Mouse (Mus musculus): ENCODE measurements around the gene Atrip. TPM values are rescaled to one million over a fixed set of nuclear protein-coding genes. Genes with fewer than 3 reads are reported as not detected.
A peak's percentile ranks its signal among the peaks of the same experiment; 100 is the strongest.

Atrip gene
- polyA plus RNA-seq, 2 experiments, result 25.1 to 30.5 TPM

DNA sequence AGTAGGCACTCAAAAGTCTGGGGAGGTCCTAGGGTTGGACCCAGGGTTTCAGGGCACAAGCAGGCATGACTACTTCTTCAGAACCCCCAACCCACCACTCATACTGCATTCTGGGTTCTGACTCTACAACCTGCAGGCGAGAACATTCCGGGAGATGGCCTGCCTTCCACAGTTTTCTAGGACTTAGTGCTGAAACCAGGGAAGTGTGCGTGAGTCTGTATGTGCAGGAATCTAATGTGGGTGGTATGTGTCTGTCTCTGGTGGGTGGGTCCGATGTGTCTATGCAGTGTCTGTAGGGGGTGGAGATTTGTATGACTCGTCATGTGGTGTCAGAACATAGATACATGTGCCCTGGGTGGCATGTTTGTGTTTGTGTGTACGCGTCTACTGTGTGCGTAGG is 24.4 kb upstream of the Atrip start:
- 83% methylated on average over 8 of the region's 8 CpGs for WGBS
- H3K36me3 ChIP-seq (ENCODE audit: control insufficient read depth, insufficient read depth, low read length), result peaks cover 31% of the 10 kb centered on the region
- 0 out of 2 replicates have a peak overlapping the region, but pooled peaks have one; percentile 12 for H3K9ac ChIP-seq (ENCODE audit: low read depth, low read length, severe bottlenecking)
- no peaks in the 10 kb centered on the region for H3K9me3 ChIP-seq (ENCODE audit: control insufficient read depth, low read length)
- H3K4me1 ChIP-seq (ENCODE audit: control insufficient read depth, insufficient read depth, low read length), result peaks cover 49% of the 10 kb centered on the region
- DNase-seq (ENCODE audit: low spot score), result no peak
- peak overlapping the region; percentile 90 for H3K4me2 ChIP-seq (replicated peaks; ENCODE audit: low read depth, low read length, severe bottlenecking)
- ATAC-seq (ENCODE audit: low FRiP score, low read depth), result no peak
- H3K4me3 ChIP-seq (replicated peaks; ENCODE audit: low read length), result peak overlapping the region; percentile 79; the same call in 1 of the 2 replicates
- no peaks in the 10 kb centered on the region for H3K27me3 ChIP-seq (ENCODE audit: control insufficient read depth, insufficient read depth, low read length)
- TF ChIP-seq POLR2A (IDR thresholded peaks at IDR 0.05; ENCODE audit: borderline replicate concordance, extremely low read depth, insufficient read depth, insufficient read length), result no peak
- peak overlapping the region; percentile 100 for H3K27ac ChIP-seq (replicated peaks; ENCODE audit: low read depth, low read length)

DNA sequence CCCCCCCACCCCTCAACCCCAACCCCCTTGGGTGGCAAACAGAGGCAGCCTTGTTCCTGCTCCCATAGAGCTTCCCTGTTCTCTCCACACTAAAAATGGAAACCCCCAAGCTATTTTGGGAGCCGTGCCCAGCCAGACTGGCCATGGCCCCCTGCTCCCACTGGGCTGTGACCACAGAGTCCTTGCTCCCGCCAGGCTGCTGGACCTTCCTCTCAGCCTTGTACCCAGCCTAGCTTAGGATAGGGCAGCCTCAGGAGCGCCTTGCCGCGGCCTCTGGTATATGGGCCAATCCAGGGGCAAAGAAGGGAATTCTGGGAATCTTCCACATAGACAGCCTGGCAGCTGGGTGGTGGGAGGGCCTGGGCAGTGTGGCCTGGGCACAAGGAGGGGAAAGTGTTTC is 23.9 kb upstream of the Atrip start:
- TF ChIP-seq POLR2A (IDR thresholded peaks at IDR 0.05; ENCODE audit: borderline replicate concordance, extremely low read depth, insufficient read depth, insufficient read length), result no peak
- DNase-seq (ENCODE audit: low spot score), result no peak
- peak overlapping the region; percentile 100 for H3K27ac ChIP-seq (replicated peaks; ENCODE audit: low read depth, low read length)
- H3K4me2 ChIP-seq (replicated peaks; ENCODE audit: low read depth, low read length, severe bottlenecking), result peak overlapping the region; percentile 90
- H3K27me3 ChIP-seq (ENCODE audit: control insufficient read depth, insufficient read depth, low read length), result no peaks in the 10 kb centered on the region
- H3K4me3 ChIP-seq (replicated peaks; ENCODE audit: low read length), result peak overlapping the region; percentile 79
- 68% methylated on average over 5 of the region's 5 CpGs for WGBS
- H3K36me3 ChIP-seq (ENCODE audit: control insufficient read depth, insufficient read depth, low read length), result peaks cover 26% of the 10 kb centered on the region
- ATAC-seq (ENCODE audit: low FRiP score, low read depth), result peak; percentile 13; the same call in 1 of the 2 replicates
- H3K4me1 ChIP-seq (ENCODE audit: control insufficient read depth, insufficient read depth, low read length), result peaks cover 49% of the 10 kb centered on the region
- H3K9me3 ChIP-seq (ENCODE audit: control insufficient read depth, low read length), result no peaks in the 10 kb centered on the region
- peak overlapping the region; percentile 96; the same call in 1 of the 2 replicates for H3K9ac ChIP-seq (ENCODE audit: low read depth, low read length, severe bottlenecking)

- 0 out of 2 replicates have a peak, but pooled peaks have one; percentile 14 for TF ChIP-seq POLR2A (IDR thresholded peaks at IDR 0.05; ENCODE audit: borderline replicate concordance, extremely low read depth, insufficient read depth, insufficient read length)
- peaks cover 49% of the 10 kb centered on the region for H3K4me1 ChIP-seq (ENCODE audit: control insufficient read depth, insufficient read depth, low read length)
Measured at GRCm38 (mm10) chr9:109097291-109097690, 23.4 kb upstream of the Atrip start.

GRCm38 (mm10) chr9:109096856-109097255 is 22.9 kb upstream of the Atrip start:
- Histone ChIP-seq H3K9ac (ENCODE audit: low read depth, low read length, severe bottlenecking) (peak overlapping the region; percentile 96), H3K27me3 (ENCODE audit: control insufficient read depth, insufficient read depth, low read length) (no peaks in the 10 kb centered on the region), H3K36me3 (ENCODE audit: control insufficient read depth, insufficient read depth, low read length) (peaks cover 22% of the 10 kb centered on the region), H3K4me1 (ENCODE audit: control insufficient read depth, insufficient read depth, low read length) (peaks cover 49% of the 10 kb centered on the region), H3K4me3 (replicated peaks; ENCODE audit: low read length) (peak overlapping the region; percentile 79), H3K4me2 (replicated peaks; ENCODE audit: low read depth, low read length, severe bottlenecking) (peak overlapping the region; percentile 90), H3K9me3 (ENCODE audit: control insufficient read depth, low read length) (no peaks in the 10 kb centered on the region), H3K27ac (replicated peaks; ENCODE audit: low read depth, low read length) (peak overlapping the region; percentile 100)
- 20% methylated on average over 5 of the region's 6 CpGs for WGBS
- DNase-seq (ENCODE audit: low spot score), result no peak
- ATAC-seq (ENCODE audit: low FRiP score, low read depth), result no peak
- no peak for TF ChIP-seq POLR2A (IDR thresholded peaks at IDR 0.05; ENCODE audit: borderline replicate concordance, extremely low read depth, insufficient read depth, insufficient read length)

More at GRCm38 (mm10) chr9:109097291-109097690, 23.4 kb upstream of the Atrip start:
- H3K9me3 ChIP-seq (ENCODE audit: control insufficient read depth, low read length), result no peaks in the 10 kb centered on the region
- peak overlapping the region; percentile 90 for H3K4me2 ChIP-seq (replicated peaks; ENCODE audit: low read depth, low read length, severe bottlenecking)
- H3K27ac ChIP-seq (replicated peaks; ENCODE audit: low read depth, low read length), result peak overlapping the region; percentile 100
- H3K36me3 ChIP-seq (ENCODE audit: control insufficient read depth, insufficient read depth, low read length), result peaks cover 22% of the 10 kb centered on the region
- DNase-seq (ENCODE audit: low spot score), result no peak
- peak overlapping the region; percentile 79 for H3K4me3 ChIP-seq (replicated peaks; ENCODE audit: low read length)
- peak overlapping the region; percentile 96 for H3K9ac ChIP-seq (ENCODE audit: low read depth, low read length, severe bottlenecking)
- no peaks in the 10 kb centered on the region for H3K27me3 ChIP-seq (ENCODE audit: control insufficient read depth, insufficient read depth, low read length)
- ATAC-seq (ENCODE audit: low FRiP score, low read depth), result no peak
- 30% methylated on average over 6 of the region's 6 CpGs for WGBS

- Histone ChIP-seq H3K9me3 (ENCODE audit: control insufficient read depth, low read length) (no peaks in the 10 kb centered on the region), H3K4me1 (ENCODE audit: control insufficient read depth, insufficient read depth, low read length) (peaks cover 49% of the 10 kb centered on the region), H3K27me3 (ENCODE audit: control insufficient read depth, insufficient read depth, low read length) (no peaks in the 10 kb centered on the region), H3K4me2 (replicated peaks; ENCODE audit: low read depth, low read length, severe bottlenecking) (peak overlapping the region; percentile 90), H3K27ac (replicated peaks; ENCODE audit: low read depth, low read length) (peak overlapping the region; percentile 100), H3K36me3 (ENCODE audit: control insufficient read depth, insufficient read depth, low read length) (peaks cover 27% of the 10 kb centered on the region), H3K9ac (ENCODE audit: low read depth, low read length, severe bottlenecking) (peak overlapping the region; percentile 96), H3K4me3 (replicated peaks; ENCODE audit: low read length) (peak overlapping the region; percentile 79)
- ATAC-seq (ENCODE audit: low FRiP score, low read depth), result no peak
- DNase-seq (ENCODE audit: low spot score), result no peak
- WGBS, result 13% methylated on average over 9 of the region's 9 CpGs
- no peak for TF ChIP-seq POLR2A (IDR thresholded peaks at IDR 0.05; ENCODE audit: borderline replicate concordance, extremely low read depth, insufficient read depth, insufficient read length)
Measured at GRCm38 (mm10) chr9:109096251-109096661, 22.3 kb upstream of the Atrip start.
